Mouse (Mus musculus) layer of hippocampus, adult 18-20 months (tissue): ENCODE data around the gene Cib1. TPM values are rescaled to one million over a fixed set of nuclear protein-coding genes. Genes with fewer than 3 reads are reported as not detected.

ENCODE experiments used
- DNase-seq, 2 experiments: peaks; one replicate each; pipeline ENCODE4 v3.0.0; 2022; ENCODE audit warnings: low spot score in 2 of 2
- total RNA-seq, 2 experiments: library from RNA; stranded (reverse); gene quantifications; 2 replicates each; pipeline ENCODE4 v1.2.3; 2021

Cib1 gene
- total RNA-seq, 2 experiments from 2014 or later = 22.3 to 25.3 TPM

DNA sequence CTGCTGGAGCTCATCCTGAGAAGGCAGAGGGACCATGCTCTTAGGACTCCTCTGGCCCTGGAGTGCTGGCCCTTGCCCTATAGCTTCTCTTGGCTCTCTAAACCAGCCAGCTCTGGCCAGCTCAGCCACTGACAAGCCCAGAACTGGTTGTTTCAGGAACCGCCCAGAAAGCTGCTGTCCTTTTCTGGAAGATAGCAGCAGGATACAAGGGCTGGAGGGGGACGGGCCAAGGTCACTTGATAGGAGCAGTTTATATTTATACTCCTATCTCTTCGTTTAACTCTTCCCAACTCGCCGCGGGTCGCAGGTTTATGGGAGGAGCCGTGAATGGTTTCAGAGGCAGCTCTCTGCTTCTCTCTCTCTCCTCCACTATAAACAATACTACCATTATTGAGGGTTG, 46.6 kb downstream of the Cib1 start:
- DNase-seq = no peak

DNA sequence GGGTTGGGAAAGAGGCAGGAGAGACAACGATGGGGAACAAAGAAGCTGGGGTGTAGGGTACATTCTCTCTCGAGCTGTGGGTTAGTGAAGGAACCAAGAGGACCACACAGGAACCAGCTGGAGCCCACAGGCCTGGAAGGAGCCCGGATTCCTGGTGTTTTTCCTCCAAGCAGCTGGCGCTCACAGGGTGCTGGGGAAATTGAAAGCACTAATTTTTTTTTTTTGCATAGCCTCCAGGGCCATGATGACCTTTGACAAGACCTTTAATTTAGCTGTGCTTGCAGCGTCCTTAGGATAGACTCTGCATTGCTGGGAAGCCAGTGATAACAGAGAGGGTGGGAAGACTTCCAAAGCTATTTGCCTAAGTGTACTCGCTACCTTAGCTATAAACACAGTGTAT, 47.6 kb downstream of the Cib1 start:
- no peak for DNase-seq

DNA sequence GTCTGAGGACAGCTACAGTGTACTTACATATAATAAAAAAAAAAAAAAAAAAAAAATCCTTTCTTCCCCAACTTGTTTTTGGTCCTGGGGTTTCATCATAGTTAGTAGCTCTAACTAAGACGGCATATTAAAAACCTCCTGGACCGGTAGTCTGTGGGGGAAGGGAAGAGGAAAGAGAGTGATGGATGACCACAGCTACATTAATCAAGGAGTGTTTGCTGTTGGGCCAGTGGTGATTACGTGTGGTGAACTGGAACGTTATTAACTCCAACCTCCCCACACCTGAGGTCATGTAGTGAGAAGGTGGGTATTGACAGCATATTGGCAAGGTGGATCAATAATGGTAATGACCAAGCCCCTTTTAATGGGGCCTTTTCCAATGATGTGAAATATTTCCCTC, 48.1 kb downstream of the Cib1 start:
- DNase-seq = no peak

DNA sequence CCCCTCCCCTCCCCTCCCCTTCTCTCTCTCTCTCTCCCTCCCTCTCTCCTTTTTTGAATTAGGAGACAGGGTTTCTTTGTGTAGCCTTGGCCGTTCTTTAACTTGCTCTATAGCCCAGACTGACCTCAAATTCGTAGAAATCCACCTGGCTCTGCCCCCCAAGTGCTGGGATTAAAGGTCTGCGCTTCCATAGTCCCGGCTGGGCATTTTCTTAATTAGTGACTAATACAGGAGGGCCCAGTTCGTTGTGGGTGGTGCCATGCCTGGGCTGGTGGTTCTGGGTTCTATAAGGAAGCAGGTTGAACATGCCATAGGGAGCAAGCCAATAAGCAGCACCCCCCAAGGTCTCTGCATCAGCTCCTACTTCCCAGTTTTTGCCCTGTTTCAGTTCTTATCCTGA, 48.6 kb downstream of the Cib1 start:
- no peak for DNase-seq

DNA sequence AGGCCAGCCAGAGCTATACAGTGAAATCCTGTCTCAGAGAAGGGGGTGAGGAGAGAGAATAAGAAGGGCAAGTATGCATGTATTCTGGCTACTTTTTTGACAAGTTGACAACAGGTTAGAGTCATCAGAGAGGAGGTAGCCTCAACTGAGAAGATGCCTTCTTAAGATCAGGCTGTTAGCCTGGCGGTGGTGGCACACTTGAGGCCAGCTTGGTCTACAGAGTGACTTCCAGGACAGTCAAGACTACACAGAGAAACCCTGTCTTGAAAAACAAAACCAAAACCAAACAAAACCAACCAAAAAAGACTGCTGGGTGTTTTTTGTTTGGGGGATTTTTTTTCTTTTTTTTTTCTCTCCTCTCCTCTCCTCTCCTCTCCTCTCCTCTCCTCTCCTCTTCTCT, 49.1 kb downstream of the Cib1 start:
- no peak for DNase-seq

DNA sequence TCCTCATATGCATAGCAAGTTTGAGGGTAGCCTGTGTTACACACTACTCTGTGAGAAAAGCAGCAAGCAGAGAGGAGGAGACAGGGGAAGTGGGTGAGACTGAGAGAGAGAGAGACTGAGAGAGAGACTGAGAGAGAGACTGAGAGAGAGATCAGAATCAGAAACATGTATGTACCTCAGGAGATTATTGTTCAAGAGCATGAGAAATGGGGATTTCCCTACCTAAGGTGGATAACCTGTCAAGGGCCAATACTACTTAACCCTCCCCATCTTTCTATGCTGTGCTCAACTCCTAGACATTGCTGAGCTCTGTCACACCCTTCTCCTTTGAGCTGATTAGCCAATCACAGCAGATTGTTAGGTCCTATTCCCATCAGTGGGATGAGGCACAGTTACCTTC, 50.5 kb downstream of the Cib1 start:
- no peak for DNase-seq

DNA sequence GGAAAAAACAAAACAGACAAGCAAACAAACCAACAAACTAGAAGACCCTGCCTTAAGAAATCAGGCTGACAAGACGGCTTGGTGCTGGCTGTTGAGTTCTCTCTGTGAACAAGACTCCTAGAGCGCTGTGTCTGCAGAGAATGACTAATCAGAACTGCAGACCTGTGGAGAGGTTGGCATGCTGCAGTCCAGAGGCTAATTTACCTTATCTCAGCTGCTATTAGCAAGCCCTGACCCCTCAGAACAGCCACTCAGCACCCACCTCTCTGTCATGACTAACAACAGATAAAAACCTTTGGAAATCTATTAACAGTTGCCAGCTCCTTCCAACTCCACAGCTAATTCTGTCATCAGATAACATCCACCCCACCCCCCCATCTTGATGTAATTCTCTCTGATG, 51.5 kb downstream of the Cib1 start:
- no peak for DNase-seq

- DNase-seq = no peak
These were observed 52.4 kb downstream of the Cib1 start for GRCm38 (mm10) chr7:80180202-80180601.

GRCm38 (mm10) chr7:80179790-80180189, 52.8 kb downstream of the Cib1 start:
- no peak for DNase-seq

DNA sequence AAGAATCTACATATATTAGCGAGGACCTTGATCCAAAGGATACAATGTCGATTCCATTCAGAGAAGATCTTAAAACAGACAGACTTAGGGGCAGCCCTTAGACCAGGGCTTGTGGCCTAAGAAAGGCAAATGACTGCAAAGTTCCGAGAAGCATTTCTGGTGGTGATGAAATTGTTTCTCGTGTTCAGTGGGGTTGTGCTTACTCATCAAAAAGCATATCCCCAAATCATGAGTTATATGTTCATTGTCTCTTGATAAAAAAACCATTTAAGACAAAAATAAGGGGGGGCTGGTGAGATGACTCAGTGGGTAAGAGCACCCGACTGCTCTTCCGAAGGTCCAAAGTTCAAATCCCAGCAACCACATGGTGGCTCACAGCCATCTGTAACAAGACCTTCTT, 53.3 kb downstream of the Cib1 start:
- DNase-seq = no peak

- DNase-seq = no peak
These were observed 54.4 kb downstream of the Cib1 start for GRCm38 (mm10) chr7:80178037-80178729.

DNA sequence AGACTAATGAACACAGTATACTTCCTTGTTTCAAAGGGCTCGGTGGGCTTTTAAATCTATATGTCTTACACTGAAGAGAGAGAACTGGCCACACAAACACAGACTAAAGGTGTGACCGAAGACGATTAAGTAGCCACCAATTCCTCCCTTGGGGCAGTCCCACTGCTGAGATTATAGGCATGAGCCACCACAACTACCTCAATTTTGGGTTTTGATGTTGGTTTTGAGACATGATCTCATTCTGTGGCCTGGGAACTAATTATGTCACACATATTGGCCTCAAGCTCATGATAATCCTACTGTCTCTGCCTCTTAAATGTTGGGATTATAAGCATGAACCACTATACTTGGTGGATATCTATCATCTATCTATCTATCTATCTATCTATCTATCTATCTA, 55.2 kb downstream of the Cib1 start:
- DNase-seq = no peak

Other genes with a start within 250 kb of the Cib1 start
- 10 to 100 TPM; 25.6 to 26.0 TPM for gene Zfp710, start 208.0 kb downstream of the Cib1 start, total RNA-seq
- gene Idh2, start 117.4 kb downstream of the Cib1 start, total RNA-seq = 10 to 100 TPM; 65.3 to 66.5 TPM
- gene Sema4b, start 46.0 kb downstream of the Cib1 start, total RNA-seq = 10 to 100 TPM; 22.0 to 23.6 TPM
- gene Gdpgp1, start 52 bp upstream of the Cib1 start, total RNA-seq = 1 to 10 TPM; 6.0 to 6.1 TPM
- gene Ttll13, start 13.6 kb upstream of the Cib1 start, total RNA-seq = 1 to 10 TPM; 1.9 to 2.8 TPM
- gene Ngrn, start 28.4 kb upstream of the Cib1 start, total RNA-seq = 10 to 100 TPM; 44.3 to 44.6 TPM
- gene Vps33b, start 36.8 kb upstream of the Cib1 start, total RNA-seq = 10 to 100 TPM; 18.3 to 19.7 TPM
- under 1 TPM; 0.45 to 0.48 TPM for gene Prc1, start 61.6 kb upstream of the Cib1 start, total RNA-seq
- gene Rccd1, start 91.6 kb upstream of the Cib1 start, total RNA-seq = 10 to 100 TPM; 10.1 to 11.2 TPM
- 10 to 100 TPM; 39.3 to 41.6 TPM for gene Unc45a, start 108.2 kb upstream of the Cib1 start, total RNA-seq
- 10 to 100 TPM; 50.8 to 51.0 TPM for gene Hddc3, start 110.3 kb upstream of the Cib1 start, total RNA-seq
- gene Man2a2, start 138.6 kb upstream of the Cib1 start, total RNA-seq = 100 to 1,000 TPM; 164 TPM
- gene Fes, start 155.1 kb upstream of the Cib1 start, total RNA-seq = 1 to 10 TPM; 5.2 to 6.0 TPM
- gene Furin, start 172.6 kb upstream of the Cib1 start, total RNA-seq = 10 to 100 TPM; 37.7 to 43.7 TPM